Mouse (Mus musculus) spleen, adult 2 months (tissue): Measurements from ENCODE around the gene Rab22a.

Source experiments
- CTCF ChIP-seq: fragments of 200-500 bp; IDR thresholded peaks from 2 replicates; pipeline ENCODE4 v1.5.1; 2011; ENCODE audit warnings: mild to moderate bottlenecking, inconsistent platforms; ENCODE audit not compliant: insufficient read depth, insufficient read length, insufficient replicate concordance; ENCODE audit errors: extremely low read depth
- POLR2A ChIP-seq: fragments of 200-500 bp; IDR thresholded peaks from 2 replicates; pipeline ENCODE4 v1.6.1; 2011; ENCODE audit warnings: low read depth, low read length, inconsistent platforms

DNA sequence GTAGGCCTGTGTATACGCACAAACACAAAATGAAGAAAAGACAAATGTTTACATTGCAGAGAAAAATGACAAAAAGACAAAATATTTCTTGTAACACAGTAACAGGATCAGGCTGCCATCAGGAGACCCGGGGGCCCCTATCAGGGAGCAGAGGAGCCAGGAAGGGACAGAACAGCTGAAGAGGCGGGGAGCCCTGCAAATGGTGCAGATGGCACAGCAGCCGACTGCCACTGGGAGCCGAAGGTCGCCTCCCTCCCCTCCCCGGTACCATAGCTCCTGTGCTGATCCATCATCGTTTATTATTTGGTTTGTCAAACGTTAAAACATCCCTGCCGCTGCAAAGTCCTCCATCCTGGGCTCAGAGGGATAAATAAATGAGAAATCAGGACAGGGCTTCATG is 53.1 kb downstream of the Rab22a start:
- no peak for TF ChIP-seq POLR2A
- TF ChIP-seq CTCF, result no peak
